Mouse (Mus musculus) midbrain, embryonic 13.5 days (tissue): Measurements from ENCODE around the gene Cyp2d34. TPM values are rescaled to one million over a fixed set of nuclear protein-coding genes. Genes with fewer than 3 reads are reported as not detected.

Source experiments
- ATAC-seq: fragments of 200-750 bp; cut with Nextera tagmentation; 2 replicates; pipeline ENCODE4 v1.8.0; 2017; ENCODE audit warnings: mild to moderate bottlenecking, moderate TSS enrichment, moderate library complexity
- H3K27ac ChIP-seq: fragments of 300-500 bp; sonication (generic); 2 replicates; pipeline ENCODE4 v1.5.1; 2015; ENCODE audit warnings: inconsistent platforms, mild to moderate bottlenecking, moderate library complexity
- H3K27me3 ChIP-seq: fragments of 300-500 bp; sonication (generic); 2 replicates; pipeline ENCODE4 v1.6.1; 2015; ENCODE audit warnings: mild to moderate bottlenecking, inconsistent platforms
- H3K36me3 ChIP-seq: fragments of 300-500 bp; sonication (generic); 2 replicates; pipeline ENCODE4 v1.6.1; 2015; ENCODE audit warnings: mild to moderate bottlenecking, inconsistent platforms
- H3K4me1 ChIP-seq: fragments of 300-500 bp; sonication (generic); replicated peaks from 2 replicates; pipeline ENCODE4 v1.6.1; 2015; ENCODE audit warnings: inconsistent platforms
- H3K4me2 ChIP-seq: fragments of 300-500 bp; sonication (generic); replicated peaks from 2 replicates; pipeline ENCODE4 v1.6.1; 2015; ENCODE audit warnings: moderate library complexity, mild to moderate bottlenecking, inconsistent platforms
- H3K4me3 ChIP-seq: fragments of 300-500 bp; sonication (generic); replicated peaks from 2 replicates; pipeline ENCODE4 v1.5.1; 2015; ENCODE audit warnings: mild to moderate bottlenecking, inconsistent platforms
- H3K9ac ChIP-seq: fragments of 300-500 bp; sonication (generic); replicated peaks from 2 replicates; pipeline ENCODE4 v1.6.1; 2015; ENCODE audit warnings: mild to moderate bottlenecking, inconsistent platforms
- H3K9me3 ChIP-seq: fragments of 300-500 bp; sonication (generic); 2 replicates; pipeline ENCODE4 v1.6.1; 2016; ENCODE audit warnings: mild to moderate bottlenecking, inconsistent platforms
- WGBS: fragments of 180-500 bp; shearing (Covaris S2); methylation state at CpG from one replicate; pipeline ENCODE4 v1.1.7; 2015; 5-methylcytosine and 5-hydroxymethylcytosine counted together
- polyA plus RNA-seq: library from polyadenylated mRNA; unstranded; fragments of >200 nt; fragmentation: Nextera tagmentation; extraction: Ambion mirVana; gene quantifications from 2 replicates; pipeline ENCODE4 v1.2.1, GENCODE M21; 2015

Gene Cyp2d34
- polyA plus RNA-seq = not detected in 2 replicates

DNA sequence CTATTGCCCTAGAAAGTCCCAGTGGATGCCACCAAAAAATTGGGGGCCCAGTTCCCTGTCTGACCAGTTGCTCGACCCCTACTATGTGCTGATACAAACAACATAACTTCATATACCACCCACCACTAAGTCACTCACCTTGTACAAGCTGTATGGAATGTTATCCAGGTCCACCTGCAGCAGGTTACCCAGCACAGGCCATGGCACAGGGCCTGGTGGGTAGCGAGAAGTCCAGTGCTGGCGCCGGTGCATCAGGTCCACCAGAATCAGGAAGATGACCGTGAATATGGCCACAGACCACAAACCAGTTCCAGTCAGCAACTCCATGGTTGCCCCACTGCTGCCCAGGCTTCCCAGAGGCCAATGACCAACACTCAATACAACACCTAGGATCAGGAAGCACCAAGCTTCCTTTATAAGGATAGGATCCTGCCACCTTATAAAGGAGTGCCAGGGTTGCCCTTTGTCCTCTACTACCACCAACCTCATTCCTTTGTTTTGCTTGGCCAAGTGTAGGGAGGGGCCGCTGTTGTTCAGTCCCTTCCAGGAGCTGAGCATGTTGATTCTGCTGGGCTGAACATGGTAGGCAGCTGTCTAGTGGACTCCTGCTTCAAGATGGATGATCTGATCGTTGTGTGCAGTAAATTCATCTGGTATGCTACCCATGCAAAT is at the start of gene Cyp2d34:
TSS of gene Cyp2d34 (minus strand) at position 416 of the 672 bp plus-strand sequence.
- Histone ChIP-seq H3K4me1 (no peaks in the 10 kb centered on the region), H3K9me3 (no peaks in the 10 kb centered on the region), H3K36me3 (no peaks in the 10 kb centered on the region), H3K27ac (no peak within 1 kb of the TSS), H3K9ac (no peak within 1 kb of the TSS), H3K4me2 (no peak within 1 kb of the TSS), H3K4me3 (no peak within 1 kb of the TSS), H3K27me3 (no peaks in the 10 kb centered on the region)
- no peak for ATAC-seq
- 90% methylated on average over 7 of the region's 7 CpGs for WGBS

DNA sequence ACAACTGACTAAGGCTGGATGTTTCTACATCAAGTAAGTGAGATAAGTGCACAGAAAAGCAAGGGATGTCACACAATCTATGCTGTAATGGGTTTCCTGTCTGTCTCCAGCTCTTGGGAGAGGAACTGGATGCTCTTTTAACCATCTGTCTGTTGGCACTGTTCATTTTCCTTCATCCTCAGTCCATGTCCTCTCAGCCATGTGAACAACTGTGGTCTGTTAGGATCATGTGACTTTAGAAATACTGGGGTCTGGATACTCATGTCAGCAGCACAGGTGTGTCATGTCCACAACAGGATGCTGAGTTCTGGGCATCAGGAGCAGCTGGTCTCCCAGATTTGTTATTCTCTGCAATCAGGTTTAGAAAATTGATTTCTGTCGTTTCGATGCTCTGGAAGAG is 35.6 kb upstream of the Cyp2d34 start:
- Histone ChIP-seq H3K4me1 (no peaks in the 10 kb centered on the region), H3K27me3 (no peaks in the 10 kb centered on the region), H3K36me3 (no peaks in the 10 kb centered on the region), H3K27ac (no peak overlapping the region), H3K4me2 (no peak overlapping the region), H3K9ac (no peak overlapping the region), H3K4me3 (no peak overlapping the region), H3K9me3 (no peaks in the 10 kb centered on the region)
- ATAC-seq = no peak
- 88% methylated on average over 2 of the region's 2 CpGs for WGBS

DNA sequence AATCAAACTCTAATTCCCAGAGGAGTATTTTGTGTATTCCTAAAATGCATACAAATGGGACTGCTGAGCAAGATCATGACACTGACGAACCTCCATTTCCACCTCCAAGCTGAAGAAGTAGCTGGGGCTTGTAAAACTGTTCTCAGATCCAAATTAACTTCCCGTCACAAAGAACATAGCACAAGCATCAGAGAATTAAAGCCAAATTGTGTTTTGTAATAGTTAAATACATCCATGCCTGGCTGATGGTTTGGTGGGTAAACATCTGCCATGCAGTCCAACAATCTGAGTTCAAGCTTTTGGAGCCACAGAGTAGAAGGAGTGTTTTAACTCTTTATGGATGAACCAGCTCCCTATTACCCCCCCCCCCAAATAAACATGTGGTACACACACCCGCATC is 23.6 kb upstream of the Cyp2d34 start:
- H3K9me3 ChIP-seq = no peaks in the 10 kb centered on the region
- H3K27me3 ChIP-seq = no peaks in the 10 kb centered on the region
- no peak overlapping the region for H3K27ac ChIP-seq
- 84% methylated on average over 3 of the region's 3 CpGs for WGBS
- H3K9ac ChIP-seq = no peak overlapping the region
- H3K4me2 ChIP-seq = no peak overlapping the region
- H3K4me1 ChIP-seq = no peaks in the 10 kb centered on the region
- no peak overlapping the region for H3K4me3 ChIP-seq
- no peaks in the 10 kb centered on the region for H3K36me3 ChIP-seq
- ATAC-seq = no peak

DNA sequence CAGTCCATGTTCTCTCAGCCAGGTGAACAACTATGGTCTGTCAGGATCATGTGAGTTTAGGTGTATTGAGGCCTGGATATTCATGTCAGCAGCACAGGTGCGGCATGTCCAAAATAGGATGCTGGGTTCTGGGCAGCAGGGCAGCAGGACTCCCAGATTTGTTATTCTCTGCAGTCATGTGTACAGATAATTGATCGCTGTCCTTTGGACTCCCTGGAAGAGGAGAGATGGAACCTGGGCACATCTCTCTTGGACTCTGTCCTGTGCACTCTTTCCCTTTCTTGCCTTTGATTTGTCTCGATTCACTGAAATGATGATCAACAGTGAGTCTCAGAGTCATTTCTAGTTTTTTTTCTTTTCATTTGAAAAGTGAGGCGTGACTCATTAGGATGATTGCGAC is 23.0 kb upstream of the Cyp2d34 start:
- WGBS = 90% methylated on average over 5 of the region's 5 CpGs
- Histone ChIP-seq H3K4me3 (no peak overlapping the region), H3K27me3 (no peaks in the 10 kb centered on the region), H3K27ac (no peak overlapping the region), H3K9ac (no peak overlapping the region), H3K36me3 (no peaks in the 10 kb centered on the region), H3K4me1 (no peaks in the 10 kb centered on the region), H3K4me2 (no peak overlapping the region), H3K9me3 (no peaks in the 10 kb centered on the region)
- no peak for ATAC-seq

DNA sequence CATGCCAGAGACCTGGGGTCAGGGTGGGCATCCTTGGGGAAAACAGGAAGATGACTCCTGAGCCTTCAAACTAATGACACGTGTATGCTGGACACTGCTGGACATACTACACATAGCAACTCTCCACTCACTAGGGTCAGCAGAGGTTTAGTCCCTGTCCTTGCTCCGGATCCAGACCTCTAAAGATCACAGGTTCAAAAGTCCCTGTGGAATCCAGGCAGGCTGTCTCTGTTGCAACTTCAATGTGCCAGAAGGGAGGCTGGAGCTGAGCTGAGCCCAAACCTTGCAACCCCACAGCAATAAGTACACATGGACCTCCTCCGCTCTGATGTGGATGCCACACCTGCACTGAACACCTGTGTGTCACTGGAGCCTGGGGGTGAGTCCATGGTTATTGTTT is 22.0 kb upstream of the Cyp2d34 start:
- no peaks in the 10 kb centered on the region for H3K36me3 ChIP-seq
- H3K27ac ChIP-seq = no peak overlapping the region
- no peaks in the 10 kb centered on the region for H3K4me1 ChIP-seq
- WGBS = 87% methylated on average over 3 of the region's 3 CpGs
- no peak overlapping the region for H3K9ac ChIP-seq
- no peak for ATAC-seq
- no peaks in the 10 kb centered on the region for H3K27me3 ChIP-seq
- no peak overlapping the region for H3K4me2 ChIP-seq
- H3K9me3 ChIP-seq = no peaks in the 10 kb centered on the region
- no peak overlapping the region for H3K4me3 ChIP-seq

DNA sequence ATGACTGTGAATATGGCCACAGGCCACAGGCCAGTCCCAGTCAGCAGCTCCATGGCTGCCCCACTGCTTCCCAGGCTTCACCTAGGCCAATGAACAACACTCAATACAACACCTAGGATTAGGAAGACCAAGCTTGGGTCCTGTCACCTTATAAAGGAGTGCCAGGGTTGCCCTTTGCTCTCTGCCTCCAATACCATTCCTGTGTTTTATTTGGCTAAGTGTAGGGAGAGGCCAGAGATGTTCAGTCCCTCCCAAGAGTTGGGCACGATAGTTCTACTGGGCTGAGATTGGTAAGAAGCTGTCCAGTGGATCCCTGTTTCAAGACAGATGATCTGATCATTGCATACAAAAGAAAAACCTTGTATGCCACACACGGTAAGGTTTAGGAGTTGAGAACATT is 21.2 kb upstream of the Cyp2d34 start:
- no peak overlapping the region for H3K27ac ChIP-seq
- H3K9ac ChIP-seq = no peak overlapping the region
- no peaks in the 10 kb centered on the region for H3K36me3 ChIP-seq
- peaks cover 3% of the 10 kb centered on the region for H3K4me1 ChIP-seq
- H3K4me3 ChIP-seq = no peak overlapping the region
- H3K9me3 ChIP-seq = no peaks in the 10 kb centered on the region
- 82% methylated on average over 2 of the region's 2 CpGs for WGBS
- H3K4me2 ChIP-seq = no peak overlapping the region
- no peaks in the 10 kb centered on the region for H3K27me3 ChIP-seq
- ATAC-seq = no peak

DNA sequence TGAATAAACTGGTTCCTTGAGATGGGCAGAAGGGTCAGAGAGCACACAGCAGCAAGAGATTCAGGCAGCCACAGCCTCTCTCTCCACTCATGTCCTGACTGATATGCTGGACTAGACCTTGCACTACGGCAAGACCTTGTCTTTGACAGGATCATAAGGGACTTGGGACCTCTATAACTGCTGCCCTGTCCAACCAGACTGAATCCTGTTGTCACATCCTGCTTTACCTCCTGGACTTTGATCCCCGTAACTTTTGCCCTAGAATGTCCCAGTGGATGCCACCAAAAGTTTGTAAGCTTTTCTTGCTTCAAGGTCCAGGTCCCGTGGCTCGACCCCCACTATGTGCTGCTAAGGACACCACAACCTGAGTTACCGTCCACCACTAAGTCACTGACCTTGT is 20.6 kb upstream of the Cyp2d34 start:
- Histone ChIP-seq H3K9ac (no peak overlapping the region), H3K9me3 (no peaks in the 10 kb centered on the region), H3K27me3 (no peaks in the 10 kb centered on the region), H3K4me3 (no peak overlapping the region), H3K4me1 (peaks cover 8% of the 10 kb centered on the region), H3K27ac (no peak overlapping the region), H3K4me2 (no peak overlapping the region), H3K36me3 (no peaks in the 10 kb centered on the region)
- no peak for ATAC-seq
- 85% methylated on average over 5 of the region's 5 CpGs for WGBS

DNA sequence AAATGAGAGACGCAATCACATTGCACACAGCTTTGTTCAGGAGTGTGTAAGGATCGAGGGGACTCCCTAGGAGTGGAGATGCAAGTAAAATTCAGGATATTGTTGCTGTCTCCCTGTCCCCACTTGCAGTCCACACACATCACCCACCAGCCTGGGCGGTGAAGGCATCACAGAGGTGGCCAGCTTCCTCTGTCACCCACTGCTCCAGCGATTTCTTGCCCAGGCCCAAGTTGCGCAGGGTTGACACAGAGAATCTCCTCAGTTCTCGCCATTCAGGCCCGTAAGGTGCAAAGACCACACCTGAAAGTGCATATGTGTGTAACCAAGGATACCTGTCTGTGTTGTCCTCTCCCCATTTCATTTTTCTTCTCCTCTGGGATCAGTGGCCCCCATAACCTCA is 19.5 kb upstream of the Cyp2d34 start:
- WGBS = 86% methylated on average over 7 of the region's 7 CpGs
- Histone ChIP-seq H3K4me1 (peaks cover 9% of the 10 kb centered on the region), H3K4me2 (no peak overlapping the region), H3K9me3 (no peaks in the 10 kb centered on the region), H3K9ac (no peak overlapping the region), H3K4me3 (no peak overlapping the region), H3K27me3 (no peaks in the 10 kb centered on the region), H3K36me3 (no peaks in the 10 kb centered on the region), H3K27ac (no peak overlapping the region)
- ATAC-seq = no peak

DNA sequence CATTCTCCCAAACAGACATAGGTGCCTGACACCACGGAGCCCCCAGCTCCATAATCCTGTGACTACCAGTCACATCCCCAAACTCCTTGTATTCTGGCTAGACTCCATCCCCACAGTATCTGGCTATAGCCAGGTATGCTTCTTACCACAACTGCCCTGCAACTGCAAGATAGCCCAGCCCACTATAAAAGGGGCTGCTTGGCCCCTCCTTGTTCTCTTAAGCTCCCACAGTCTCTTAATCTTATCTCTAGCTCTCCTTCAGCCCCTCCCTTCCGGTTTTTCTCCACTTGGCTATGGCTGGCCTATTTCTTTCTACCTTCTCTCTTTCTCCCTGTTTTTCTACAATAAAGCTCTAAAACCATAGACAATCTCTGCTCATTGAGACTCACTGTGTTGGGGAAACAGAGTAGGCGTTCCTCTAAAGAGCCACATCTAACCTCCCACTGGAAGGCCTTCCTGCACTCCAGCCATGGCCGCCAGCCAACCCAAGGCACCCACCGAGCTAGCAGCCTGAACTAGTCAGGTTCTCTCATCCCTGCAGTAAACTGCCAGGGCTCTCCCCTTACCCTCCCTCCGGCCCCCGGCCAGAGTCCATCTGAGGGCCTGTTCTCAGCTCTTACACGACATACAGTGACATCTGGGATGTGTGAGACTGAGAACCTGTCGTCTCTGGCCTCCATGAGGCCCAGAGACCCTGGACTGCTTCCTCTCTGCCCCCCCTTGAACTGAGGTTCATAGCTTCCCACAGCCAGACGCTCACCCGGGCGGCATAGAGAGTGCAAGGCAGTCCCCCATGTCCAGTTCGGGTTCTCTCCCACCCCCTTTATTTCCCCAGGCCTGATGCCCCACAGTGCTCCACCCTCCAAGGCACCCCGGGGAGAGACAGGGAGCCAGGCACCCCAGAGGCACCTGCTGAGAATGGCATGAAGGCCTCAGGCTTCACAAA is 16.7 kb upstream of the Cyp2d34 start:
- ATAC-seq = no peak
- peaks cover 9% of the 10 kb centered on the region for H3K4me1 ChIP-seq
- H3K27ac ChIP-seq = no peak overlapping the region
- no peaks in the 10 kb centered on the region for H3K36me3 ChIP-seq
- no peak overlapping the region for H3K4me3 ChIP-seq
- H3K9ac ChIP-seq = no peak overlapping the region
- 86% methylated on average over 14 of the region's 14 CpGs for WGBS
- H3K9me3 ChIP-seq = no peaks in the 10 kb centered on the region
- no peak overlapping the region for H3K4me2 ChIP-seq
- no peaks in the 10 kb centered on the region for H3K27me3 ChIP-seq

DNA sequence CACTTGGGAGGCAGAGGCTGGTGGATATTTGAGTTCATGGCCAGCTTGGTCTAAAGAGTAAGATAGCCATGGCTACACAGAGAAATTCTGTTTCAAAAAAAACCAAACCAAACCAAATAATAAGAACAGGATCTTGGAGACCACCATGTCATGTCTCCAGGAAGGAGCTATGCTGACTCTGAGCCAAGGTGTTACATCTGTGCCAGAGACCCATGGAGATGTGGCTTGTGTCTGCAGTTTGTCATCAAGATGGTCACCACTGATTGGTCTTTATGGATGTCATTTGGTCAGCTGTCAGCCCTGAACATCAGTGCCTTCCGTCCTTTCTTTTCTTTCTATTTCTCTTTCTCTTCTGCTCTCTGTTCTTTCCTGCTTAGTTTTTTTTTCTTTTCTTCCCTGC is 14.2 kb upstream of the Cyp2d34 start:
- ATAC-seq = no peak
- Histone ChIP-seq H3K4me1 (peaks cover 9% of the 10 kb centered on the region), H3K27ac (no peak overlapping the region), H3K9me3 (no peaks in the 10 kb centered on the region), H3K4me2 (no peak overlapping the region), H3K9ac (no peak overlapping the region), H3K27me3 (no peaks in the 10 kb centered on the region), H3K4me3 (no peak overlapping the region), H3K36me3 (no peaks in the 10 kb centered on the region)
- 78% methylated on average over 1 of the region's 1 CpGs for WGBS

DNA sequence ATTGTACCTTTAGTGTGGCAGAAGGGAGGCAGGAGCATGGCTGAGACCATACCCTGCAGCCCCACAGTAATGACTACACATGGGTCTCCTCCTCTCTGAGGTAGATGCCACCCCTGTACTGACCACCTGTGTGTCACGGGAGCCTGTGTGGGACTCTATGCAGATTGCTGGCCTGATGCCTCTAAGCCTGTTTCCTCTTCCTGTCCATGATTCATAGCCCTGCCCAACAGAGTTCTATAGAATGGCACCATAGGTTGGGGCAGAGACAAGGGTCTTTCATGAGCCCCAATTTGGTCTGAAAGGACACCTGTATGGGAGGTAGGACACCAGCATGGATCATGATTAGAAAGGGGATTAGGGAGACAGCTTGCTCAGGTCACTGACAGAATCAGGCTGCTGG is 1.2 kb upstream of the Cyp2d34 start:
- WGBS = 83% methylated on average over 1 of the region's 1 CpGs
- no peaks in the 10 kb centered on the region for H3K36me3 ChIP-seq

DNA sequence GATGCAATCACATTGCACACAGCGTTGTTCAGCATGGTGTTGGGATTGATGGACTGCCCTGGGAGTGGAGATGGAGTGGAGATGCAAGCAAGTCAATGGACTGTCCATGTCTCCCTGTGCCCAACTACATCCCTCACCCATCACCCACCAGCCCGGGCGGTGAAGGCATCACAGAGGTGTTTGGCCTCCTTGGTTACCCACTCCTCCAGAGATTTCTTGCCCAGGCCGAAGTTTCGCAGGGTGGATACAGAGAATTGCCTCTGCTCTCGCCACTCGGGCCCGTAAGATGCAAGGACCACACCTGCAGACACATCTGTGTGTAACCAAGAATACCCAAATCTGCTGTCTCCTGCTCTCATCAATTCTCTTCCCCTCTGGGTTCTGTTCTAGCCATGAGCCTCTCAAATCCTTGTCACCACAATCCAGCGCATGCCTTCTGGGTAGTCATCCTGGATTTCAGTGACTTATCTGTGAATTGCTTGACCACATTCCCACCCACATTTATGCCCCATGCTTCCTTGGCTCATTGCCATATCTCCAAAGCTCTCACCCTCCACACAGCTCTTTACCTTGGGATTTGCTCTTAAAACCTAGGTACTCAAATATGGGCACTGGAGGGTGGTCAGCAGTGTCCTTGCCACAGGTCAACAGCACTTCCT is 2.3 kb downstream of the Cyp2d34 start:
- no peaks in the 10 kb centered on the region for H3K36me3 ChIP-seq
- H3K9me3 ChIP-seq = no peaks in the 10 kb centered on the region
- no peak overlapping the region for H3K4me3 ChIP-seq
- WGBS = 93% methylated on average over 9 of the region's 9 CpGs
- no peak for ATAC-seq
- no peaks in the 10 kb centered on the region for H3K4me1 ChIP-seq
- no peak overlapping the region for H3K27ac ChIP-seq
- H3K9ac ChIP-seq = no peak overlapping the region
- no peak overlapping the region for H3K4me2 ChIP-seq
- H3K27me3 ChIP-seq = no peaks in the 10 kb centered on the region

More for the DNA sequence above, 1.2 kb upstream of the Cyp2d34 start:
- Histone ChIP-seq H3K9me3 (no peaks in the 10 kb centered on the region), H3K9ac (no peak overlapping the region), H3K4me3 (no peak overlapping the region), H3K4me1 (no peaks in the 10 kb centered on the region), H3K27me3 (no peaks in the 10 kb centered on the region), H3K27ac (no peak overlapping the region), H3K4me2 (no peak overlapping the region)
- ATAC-seq = no peak
